Mouse (Mus musculus): ENCODE results near the gene Gm42906. TPM values are rescaled to one million over a fixed set of nuclear protein-coding genes. Genes with fewer than 3 reads are reported as not detected.

Gm42906 gene
- total RNA-seq, 2 experiments from 2014 or later, result 1.6 TPM; not detected in 1

- DNase-seq (ENCODE audit: low spot score in 2 of 2), result peak; percentile 44 to 62
- intact Hi-C loops (cut with DNase I), result loop anchor here (5.0 kb wide), 2 partner anchors 79 to 114 kb away; no protein-coding TSS in a partner anchor
Observed at GRCm38 (mm10) chr5:151135965-151136364, 292.0 kb downstream of the Gm42906 start.

- DNase-seq (ENCODE audit: low spot score in 2 of 2), result no peak
- intact Hi-C loops (cut with DNase I), result loop anchor here (5.0 kb wide), 2 partner anchors 78 to 113 kb away; no protein-coding TSS in a partner anchor
Observed at GRCm38 (mm10) chr5:151135078-151135826, 292.7 kb downstream of the Gm42906 start.

- intact Hi-C loops (cut with DNase I), result no loop called here
- DNase-seq (ENCODE audit: low spot score in 2 of 2), result no peak
Observed at GRCm38 (mm10) chr5:151134202-151134601, 293.8 kb downstream of the Gm42906 start.

- intact Hi-C loops (cut with DNase I), result no loop called here
- DNase-seq (ENCODE audit: low spot score in 2 of 2), result no peak
Observed at GRCm38 (mm10) chr5:151133744-151134143, 294.2 kb downstream of the Gm42906 start.

GRCm38 (mm10) chr5:151129762-151130161 lies 298.2 kb downstream of the Gm42906 start:
- DNase-seq (ENCODE audit: low spot score in 2 of 2), result no peak
- intact Hi-C loops (cut with DNase I), result no loop called here

- intact Hi-C loops (cut with DNase I), result no loop called here
- DNase-seq (ENCODE audit: low spot score in 2 of 2), result no peak
Observed at GRCm38 (mm10) chr5:151127298-151127717, 300.7 kb downstream of the Gm42906 start.

- no peak for DNase-seq (ENCODE audit: low spot score in 2 of 2)
- intact Hi-C loops (cut with DNase I), result no loop called here
Observed at GRCm38 (mm10) chr5:151126608-151127005, 301.4 kb downstream of the Gm42906 start.

- DNase-seq (ENCODE audit: low spot score in 2 of 2), result no peak
- intact Hi-C loops (cut with DNase I), result no loop called here
Observed at GRCm38 (mm10) chr5:151125985-151126607, 301.9 kb downstream of the Gm42906 start.

GRCm38 (mm10) chr5:151117846-151118245 lies 310.1 kb downstream of the Gm42906 start:
- intact Hi-C loops (cut with DNase I), result loop anchor here (10.0 kb wide), 1 partner anchor 443 kb away; the partner anchor contains the start of gene Pds5b
- DNase-seq (ENCODE audit: low spot score in 2 of 2), result no peak

- DNase-seq (ENCODE audit: low spot score in 2 of 2), result no peak
- intact Hi-C loops (cut with DNase I), result loop anchor here (10.0 kb wide), 1 partner anchor 442 kb away; the partner anchor contains the start of gene Pds5b
Observed at GRCm38 (mm10) chr5:151116192-151116887, 311.6 kb downstream of the Gm42906 start.

GRCm38 (mm10) chr5:151112743-151113142 lies 315.2 kb downstream of the Gm42906 start:
- DNase-seq (ENCODE audit: low spot score in 2 of 2), result no peak
- intact Hi-C loops (cut with DNase I), result loop anchor here (10.0 kb wide), 1 partner anchor 438 kb away; the partner anchor contains the start of gene Pds5b

- no peak for DNase-seq (ENCODE audit: low spot score in 2 of 2)
- intact Hi-C loops (cut with DNase I), result loop anchor here (10.0 kb wide), 1 partner anchor 436 kb away; the partner anchor contains the start of gene Pds5b
Observed at GRCm38 (mm10) chr5:151111080-151111871, 316.7 kb downstream of the Gm42906 start.

GRCm38 (mm10) chr5:151110461-151110908 lies 317.5 kb downstream of the Gm42906 start:
- DNase-seq (ENCODE audit: low spot score in 2 of 2), result peak; percentile 66 to 89

GRCm38 (mm10) chr5:151109822-151110221 lies 318.1 kb downstream of the Gm42906 start:
- intact Hi-C loops (cut with DNase I), result loop anchor here (10.0 kb wide), 1 partner anchor 435 kb away; the partner anchor contains the start of gene Pds5b

More at GRCm38 (mm10) chr5:151110461-151110908, 317.5 kb downstream of the Gm42906 start:
- intact Hi-C loops (cut with DNase I), result loop anchor here (10.0 kb wide), 1 partner anchor 436 kb away; the partner anchor contains the start of gene Pds5b

GRCm38 (mm10) chr5:151108955-151109354 lies 319.0 kb downstream of the Gm42906 start:
- intact Hi-C loops (cut with DNase I), result no loop called here
- no peak for DNase-seq (ENCODE audit: low spot score in 2 of 2)

More at GRCm38 (mm10) chr5:151109822-151110221, 318.1 kb downstream of the Gm42906 start:
- no peak for DNase-seq (ENCODE audit: low spot score in 2 of 2)

- intact Hi-C loops (cut with DNase I), result no loop called here
- no peak for DNase-seq (ENCODE audit: low spot score in 2 of 2)
Observed at GRCm38 (mm10) chr5:151108291-151108897, 319.6 kb downstream of the Gm42906 start.

GRCm38 (mm10) chr5:151106841-151107240 lies 321.1 kb downstream of the Gm42906 start:
- intact Hi-C loops (cut with DNase I), result no loop called here
- no peak for DNase-seq (ENCODE audit: low spot score in 2 of 2)

All from left cerebral cortex, postnatal 14 days (tissue).